Mouse (Mus musculus): ENCODE measurements around the gene Hoxc8.

The Hoxc8 gene

DNA sequence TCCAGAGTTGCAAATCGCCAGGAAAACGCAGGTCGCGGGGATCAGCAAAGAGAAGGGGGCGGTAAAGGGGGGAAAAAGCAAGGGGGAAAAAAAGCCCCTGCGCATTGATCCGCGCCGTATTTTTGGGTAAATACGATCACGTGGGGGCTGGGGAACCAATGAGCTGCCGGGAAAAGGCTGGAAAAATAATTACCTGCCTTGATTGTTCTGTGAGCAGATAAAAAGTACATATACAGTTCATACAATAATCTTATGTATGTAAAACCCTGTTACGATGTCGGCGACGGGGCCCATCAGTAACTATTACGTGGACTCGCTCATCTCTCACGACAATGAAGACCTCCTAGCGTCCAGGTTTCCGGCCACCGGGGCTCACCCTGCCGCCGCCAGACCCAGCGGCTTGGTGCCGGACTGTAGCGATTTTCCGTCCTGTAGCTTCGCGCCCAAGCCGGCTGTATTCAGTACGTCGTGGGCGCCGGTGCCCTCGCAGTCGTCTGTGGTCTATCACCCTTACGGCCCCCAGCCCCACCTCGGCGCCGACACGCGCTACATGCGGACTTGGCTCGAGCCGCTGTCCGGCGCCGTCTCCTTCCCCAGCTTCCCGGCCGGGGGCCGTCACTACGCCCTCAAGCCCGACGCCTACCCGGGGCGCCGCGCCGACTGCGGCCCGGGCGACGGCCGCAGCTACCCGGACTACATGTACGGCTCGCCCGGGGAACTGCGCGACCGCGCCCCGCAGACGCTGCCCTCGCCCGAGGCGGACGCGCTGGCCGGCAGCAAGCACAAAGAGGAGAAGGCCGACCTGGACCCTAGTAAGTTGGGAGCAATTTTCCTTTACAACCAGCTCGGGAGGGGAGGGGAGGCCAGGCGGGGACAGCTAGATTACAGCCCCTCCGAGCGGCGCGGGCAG is 8.8 kb upstream of the Hoxc8 start:
- DNase-seq (ENCODE audit: low spot score in 2 of 2): no peak

DNA sequence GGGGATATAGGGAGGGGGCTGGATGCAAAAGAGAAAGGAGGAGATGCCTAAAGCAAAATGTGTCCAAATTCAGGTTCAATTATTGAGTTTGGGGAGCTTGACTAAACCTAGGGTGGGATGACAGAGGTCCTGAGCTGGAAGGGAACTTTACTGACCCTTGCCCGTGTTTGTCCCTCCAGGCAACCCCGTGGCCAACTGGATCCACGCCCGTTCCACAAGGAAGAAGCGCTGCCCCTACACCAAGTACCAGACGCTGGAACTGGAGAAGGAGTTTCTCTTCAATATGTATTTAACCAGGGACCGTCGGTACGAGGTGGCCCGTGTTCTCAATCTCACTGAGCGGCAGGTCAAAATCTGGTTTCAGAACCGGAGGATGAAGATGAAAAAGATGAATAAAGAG is 6.7 kb upstream of the Hoxc8 start:
- no peak for DNase-seq (ENCODE audit: low spot score in 2 of 2)

DNA sequence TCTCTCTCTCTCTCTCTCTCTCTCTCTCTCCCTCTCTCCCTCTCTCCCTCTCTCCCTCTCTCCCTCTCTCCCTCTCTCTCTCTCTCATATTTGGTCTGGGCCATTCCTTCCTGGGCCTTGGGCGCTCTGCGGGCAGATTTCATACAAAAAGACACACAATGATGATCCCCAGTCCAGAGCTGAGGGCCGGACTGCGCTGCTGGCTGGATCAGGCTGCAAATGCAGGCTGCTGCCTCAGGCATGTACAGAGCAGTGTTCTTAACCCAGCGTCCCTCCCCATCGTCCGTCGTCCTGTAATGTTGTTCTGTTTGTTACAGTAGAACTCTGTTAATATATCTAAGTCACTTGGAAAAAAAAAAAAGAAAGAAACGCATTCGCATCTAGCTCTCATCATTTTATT is 5.9 kb upstream of the Hoxc8 start:
- no peak for DNase-seq (ENCODE audit: low spot score in 2 of 2)

DNA sequence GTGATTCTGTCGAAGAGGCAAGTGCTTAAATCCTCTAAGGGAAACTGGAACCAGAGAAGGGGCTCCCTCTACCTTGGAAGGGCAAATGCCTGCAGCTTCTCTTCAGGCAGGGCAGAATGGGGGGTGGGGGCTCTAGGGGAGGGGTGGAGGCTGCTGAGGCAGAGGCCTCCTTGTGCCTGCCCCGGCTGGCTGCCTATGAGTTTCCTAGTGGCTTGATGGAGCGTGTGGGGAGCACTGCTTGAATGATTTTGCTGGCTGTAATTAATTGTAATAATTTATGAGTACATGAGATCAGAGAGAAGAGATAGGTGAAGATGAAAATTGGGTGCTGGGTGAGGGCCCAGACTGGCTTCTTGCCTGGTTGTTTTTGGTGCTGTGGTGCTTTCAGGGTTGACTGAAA is 5.5 kb upstream of the Hoxc8 start:
- no peak for DNase-seq (ENCODE audit: low spot score in 2 of 2)

DNA sequence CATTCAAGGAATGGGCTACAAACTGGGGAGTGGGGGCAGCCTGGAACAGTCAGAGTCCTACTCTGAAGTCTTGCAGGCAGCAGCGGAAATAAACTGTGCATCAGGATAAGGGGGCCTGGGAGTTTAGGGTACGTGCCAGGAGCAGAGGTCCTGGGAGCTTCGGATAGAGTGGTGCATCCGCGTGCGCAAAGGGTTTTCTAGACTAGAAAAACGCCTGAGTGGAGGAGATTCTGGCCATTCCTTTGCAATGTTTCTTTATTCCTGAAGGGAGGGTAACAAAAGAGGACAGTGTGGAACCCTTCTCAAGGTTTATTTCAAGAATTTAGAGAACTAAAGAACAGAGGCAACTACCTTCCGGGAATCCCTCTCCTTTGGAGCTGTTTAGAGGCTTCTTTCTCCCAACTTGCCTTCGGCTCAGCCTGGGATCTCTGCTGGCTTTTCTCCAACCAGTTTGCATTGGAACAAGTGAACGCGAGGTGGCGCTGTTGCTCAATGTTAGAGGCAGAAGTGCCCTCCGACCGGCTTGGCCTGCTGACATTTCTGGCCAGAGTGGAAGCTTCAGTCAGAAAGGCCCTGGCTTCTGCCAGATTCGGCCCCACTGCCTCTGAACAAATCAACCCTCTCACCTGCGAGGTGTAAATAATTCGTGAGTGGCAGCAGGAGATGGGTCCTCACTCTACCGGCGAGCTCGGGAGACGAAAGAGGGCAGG is 3.1 kb upstream of the Hoxc8 start:
- peak; percentile 81 to 93 for DNase-seq (ENCODE audit: low spot score in 2 of 2)

DNA sequence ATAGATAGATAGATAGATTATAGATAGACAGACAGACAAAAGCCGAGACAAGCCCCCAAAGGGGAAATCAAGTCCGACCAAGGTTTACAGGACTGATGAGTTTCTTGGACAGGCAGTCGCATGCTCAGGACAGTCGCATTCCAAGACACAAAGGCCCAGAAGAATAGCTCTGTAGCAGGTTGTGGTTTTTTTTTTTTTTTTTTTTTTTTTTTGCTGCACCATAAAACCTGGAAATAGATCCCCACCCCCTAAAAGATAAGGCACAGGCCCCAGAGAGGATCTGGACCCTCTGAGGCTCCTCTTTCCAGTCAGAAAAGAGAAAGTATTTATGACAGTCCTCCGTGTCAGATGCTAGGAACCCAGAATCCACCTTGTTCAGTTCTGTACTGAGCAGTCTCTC is 2.3 kb upstream of the Hoxc8 start:
- DNase-seq (ENCODE audit: low spot score in 2 of 2): no peak

DNA sequence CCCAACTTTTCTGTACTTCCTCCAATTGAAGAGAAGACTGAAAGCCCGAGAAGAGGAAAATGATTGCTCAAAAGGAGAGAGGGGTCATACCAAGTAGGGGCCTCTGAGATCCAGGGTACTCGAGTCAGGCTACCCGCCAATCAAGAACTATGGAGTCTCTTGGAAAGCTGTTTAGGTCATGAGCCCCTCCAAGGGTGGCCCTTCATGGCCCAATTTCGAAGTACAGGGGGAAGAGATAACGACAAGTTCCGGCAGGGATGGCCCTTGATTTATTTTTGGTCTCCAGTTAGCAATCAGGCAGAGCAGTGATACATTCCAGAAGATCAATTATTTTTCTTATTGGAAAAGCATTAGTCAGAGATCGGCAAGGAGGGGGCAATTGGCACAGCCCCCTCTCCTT is 1.4 kb downstream of the Hoxc8 start:
- no peak for DNase-seq (ENCODE audit: low spot score in 2 of 2)

DNA sequence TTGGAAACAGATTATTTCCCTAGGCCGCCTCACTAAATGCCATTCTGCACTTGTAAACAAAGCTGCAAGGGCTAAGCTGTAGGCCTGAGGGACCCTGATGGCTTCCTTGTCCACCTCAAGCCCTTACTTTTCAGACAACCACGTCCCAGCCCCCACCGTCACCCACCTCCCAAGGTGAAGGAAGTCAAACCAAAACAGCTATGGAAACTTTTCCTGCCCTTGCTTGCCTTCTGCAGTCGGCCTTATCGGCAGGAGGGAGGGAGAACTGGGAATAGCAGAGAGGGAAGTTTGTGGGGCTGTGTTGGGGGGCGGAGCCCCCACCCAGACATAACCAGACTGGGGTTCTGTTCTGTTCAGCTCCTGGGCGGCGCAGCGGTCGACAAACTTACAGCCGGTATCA is 1.8 kb downstream of the Hoxc8 start:
- DNase-seq (ENCODE audit: low spot score in 2 of 2): no peak

DNA sequence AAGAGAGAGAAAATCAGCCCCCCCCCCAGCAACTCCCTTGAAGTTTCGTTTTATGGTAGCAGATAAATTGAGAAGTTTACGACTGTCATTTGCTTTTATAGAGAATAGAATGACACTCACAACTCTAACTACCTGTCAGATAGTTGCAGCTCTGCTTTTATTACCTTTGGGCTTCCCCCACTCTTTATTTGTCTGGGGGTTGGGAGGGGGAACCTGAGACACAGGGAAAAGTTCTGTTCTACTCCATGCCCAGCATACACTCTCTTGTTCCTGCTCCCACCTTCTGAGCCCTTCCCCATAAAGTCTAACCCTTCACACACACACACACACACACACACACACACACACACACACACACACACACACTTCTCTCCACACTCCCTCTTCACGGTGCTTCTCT is 2.5 kb downstream of the Hoxc8 start:
- no peak for DNase-seq (ENCODE audit: low spot score in 2 of 2)

DNA sequence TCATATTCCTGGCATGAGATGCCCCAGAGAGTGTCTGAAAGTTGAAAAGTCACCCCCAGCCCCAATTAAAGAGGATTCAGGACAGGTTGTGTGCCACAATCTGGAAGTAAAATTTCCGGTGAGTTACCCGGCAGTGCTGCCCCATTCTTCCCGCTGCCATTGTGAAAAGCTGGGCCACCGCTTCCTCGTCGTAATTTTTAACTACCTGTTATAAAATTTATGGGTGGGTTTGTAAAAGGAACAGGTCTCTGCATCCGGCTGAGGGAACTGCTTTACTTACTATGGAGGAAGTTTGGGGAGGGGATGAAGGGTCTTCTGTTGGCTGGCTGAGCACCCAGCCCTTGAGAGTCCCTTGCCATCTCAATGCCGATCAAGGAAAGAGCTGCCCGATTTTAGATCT is 6.1 kb downstream of the Hoxc8 start:
- DNase-seq (ENCODE audit: low spot score in 2 of 2): no peak

DNA sequence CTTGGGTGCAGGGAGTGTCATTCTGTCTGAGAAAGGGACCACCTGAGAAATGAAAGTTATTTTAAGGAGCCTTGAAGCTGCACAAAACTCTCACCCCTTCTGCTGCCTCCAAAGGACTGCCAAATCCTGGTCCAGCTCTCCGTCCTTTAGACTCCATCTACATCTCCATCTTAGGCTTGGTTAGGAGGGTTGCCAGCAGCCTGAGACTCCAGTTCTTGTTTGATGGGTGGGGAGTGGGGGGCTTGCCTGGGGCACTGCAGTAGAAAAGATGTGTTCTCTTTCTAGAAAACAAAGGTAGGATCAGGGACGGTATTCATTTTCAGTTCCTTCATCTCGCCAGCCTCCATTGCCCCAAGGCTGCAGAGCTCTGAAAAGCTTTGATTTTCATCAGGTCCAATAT is 7.0 kb downstream of the Hoxc8 start:
- DNase-seq (ENCODE audit: low spot score in 2 of 2): no peak

DNA sequence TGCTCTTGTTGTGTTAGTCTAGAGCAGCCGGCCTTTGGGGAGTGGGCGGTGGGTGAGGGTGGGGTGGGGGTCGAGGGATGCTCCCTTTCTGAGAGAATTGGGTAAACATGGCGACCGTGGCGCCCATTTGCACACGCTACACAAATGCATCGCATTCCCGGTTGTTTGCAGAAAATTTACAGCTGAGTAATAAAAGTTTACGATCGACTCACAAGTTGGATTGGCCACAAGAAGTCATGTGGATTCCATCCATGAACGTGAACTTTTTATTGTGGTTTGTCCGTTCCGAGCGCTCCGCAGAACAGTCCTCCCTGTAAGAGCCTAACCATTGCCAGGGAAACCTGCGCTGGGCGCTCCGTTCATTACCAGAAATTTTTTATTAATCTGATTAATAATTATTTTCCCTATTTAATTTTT is 7.5 kb downstream of the Hoxc8 start, which contains the start of gene Hoxc6:
Gene Hoxc6, plus strand, starts transcription at position 319 of the 417 bp plus-strand sequence.
- no peak for DNase-seq (ENCODE audit: low spot score in 2 of 2)

DNA sequence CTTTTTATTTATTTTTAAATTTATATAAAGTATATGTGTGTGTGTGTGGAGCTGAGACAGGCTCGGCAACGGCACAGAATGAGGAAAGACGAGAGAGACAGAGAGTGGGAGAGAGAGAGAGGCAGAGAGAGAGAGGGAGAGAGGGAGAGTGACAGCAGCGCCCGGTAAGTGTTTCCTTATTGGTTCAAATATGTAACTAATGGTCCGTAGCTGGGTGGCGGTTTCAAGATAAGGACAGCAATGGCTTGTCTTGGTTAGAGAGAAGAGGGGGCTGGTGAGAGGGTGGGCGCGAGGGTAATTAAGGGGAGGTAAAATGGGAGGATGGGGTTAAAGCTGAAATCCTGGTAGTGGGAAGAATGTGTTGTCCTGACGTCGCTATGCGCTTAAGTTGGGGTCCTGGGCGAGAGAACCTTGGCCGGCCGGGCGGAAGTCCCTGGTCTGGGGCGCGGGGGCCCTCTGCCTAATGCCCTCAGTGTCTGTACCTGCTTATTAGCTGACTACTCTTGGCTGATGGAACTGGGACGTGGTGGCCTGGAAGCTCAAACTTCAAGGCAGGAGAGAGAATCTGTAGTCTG is 8.3 kb downstream of the Hoxc8 start:
- no peak for DNase-seq (ENCODE audit: low spot score in 2 of 2)

DNA sequence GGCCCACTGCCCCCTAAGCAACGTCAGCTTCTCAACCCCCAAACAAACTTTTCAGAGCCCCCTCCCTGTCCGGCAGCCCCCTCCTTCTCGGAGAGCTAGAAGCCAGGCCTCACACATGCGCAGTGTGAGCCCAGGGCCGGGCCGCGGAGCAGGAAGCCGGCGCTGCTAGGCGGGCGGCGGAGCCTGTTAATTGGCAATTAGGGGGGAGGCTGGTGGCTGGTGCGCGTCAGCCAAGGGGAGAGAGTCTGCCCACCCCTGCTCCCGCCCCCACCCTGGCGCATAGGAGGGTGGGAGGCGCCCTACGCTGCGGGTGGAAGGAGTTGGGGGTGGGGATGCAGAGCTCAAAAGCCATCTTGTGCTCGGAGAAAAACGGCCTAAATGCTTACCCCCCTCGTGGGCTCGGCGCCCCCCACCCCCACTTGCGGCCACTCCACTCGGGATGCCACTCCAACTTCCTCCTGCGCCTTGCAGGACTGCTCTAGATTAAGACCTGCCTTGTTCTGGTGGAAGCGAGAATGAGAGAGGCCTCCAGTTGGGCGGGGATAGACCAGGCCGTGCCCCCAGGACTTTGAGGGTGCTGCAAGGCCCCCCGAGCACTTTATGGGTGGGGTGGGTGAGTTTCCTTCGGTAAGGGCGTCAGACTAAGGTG is 8.9 kb downstream of the Hoxc8 start:
- DNase-seq (ENCODE audit: low spot score in 2 of 2): peak in 1 of 2 experiments; percentile 74

DNA sequence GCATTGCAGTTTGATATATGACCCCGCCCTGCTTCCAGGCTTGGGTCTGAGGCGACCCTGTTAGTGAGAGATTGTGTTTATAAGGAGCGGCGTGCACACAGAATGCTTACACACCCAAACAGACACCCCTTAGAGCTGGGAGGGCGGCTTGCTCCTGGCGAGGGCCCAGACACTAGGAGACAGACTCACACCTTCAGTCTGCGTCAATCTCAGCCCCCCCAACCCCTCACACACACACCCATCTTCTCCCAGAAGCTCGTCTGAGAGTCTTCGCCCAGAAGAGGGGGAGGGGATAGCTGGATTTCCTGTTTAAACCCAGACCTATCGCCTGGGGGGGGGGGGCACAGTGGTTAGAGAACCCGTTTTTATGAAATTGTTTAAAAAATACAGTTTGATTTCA is 9.5 kb downstream of the Hoxc8 start:
- DNase-seq (ENCODE audit: low spot score in 2 of 2): no peak

DNA sequence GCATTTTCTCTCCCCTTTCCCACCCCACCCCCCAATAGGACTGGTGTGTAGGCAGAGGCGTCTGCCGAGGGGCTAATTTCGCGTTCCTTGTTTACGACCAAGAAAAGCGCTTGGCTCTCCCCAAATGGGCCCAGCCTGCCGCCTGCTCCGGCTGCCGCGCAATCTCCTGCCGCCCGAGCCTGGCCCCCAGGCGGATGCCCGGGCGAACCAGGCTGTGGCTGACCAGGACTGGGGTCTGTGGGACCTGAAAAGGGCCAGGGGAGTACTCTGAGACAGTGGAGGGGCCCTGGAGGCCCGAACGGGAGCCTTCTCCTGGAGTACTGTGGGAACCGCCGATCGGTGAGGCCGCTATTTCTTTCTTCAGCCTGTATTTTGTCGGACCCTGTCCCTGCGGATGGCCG is 10.1 kb downstream of the Hoxc8 start:
- DNase-seq (ENCODE audit: low spot score in 2 of 2): no peak

DNA sequence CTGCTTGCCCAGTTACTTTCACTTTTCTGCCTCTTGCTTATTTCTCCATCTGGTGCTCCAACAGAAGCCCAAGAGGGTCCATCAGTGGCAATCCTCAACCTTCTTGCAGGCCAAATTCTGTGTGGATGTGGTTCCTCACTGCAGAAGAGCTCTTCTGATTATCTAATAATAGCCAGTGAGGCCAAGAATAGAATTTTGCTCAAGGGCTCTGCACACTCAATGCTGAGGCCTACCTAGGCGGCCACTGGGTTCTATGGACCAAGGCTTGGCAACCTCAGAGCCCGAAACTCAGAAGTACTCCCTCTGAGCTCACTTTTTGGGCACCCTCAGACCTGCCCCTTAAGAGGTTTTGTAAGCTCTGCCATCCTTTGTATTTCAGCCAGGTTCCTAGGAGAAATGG is 11.0 kb downstream of the Hoxc8 start:
- DNase-seq (ENCODE audit: low spot score in 2 of 2): no peak

DNA sequence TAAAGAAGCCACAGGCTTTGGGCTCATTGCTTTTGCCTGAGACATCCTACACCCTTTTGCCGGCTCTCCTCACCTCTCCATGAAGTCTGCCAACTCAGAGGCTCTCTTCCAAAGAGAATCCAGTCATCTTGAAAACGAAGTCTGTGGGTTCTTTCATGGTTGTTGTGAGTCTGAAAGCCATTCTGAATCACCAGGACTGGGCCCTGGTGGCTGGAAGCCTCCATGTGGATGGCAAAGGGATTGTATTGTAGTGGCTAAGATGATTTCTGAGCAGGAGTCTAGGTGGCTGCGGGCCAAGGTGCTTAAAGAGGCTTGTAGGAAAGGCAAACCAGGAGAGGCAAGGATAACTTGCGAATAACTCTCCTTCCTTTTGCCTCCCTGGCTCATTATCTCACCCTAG is 11.7 kb downstream of the Hoxc8 start:
- DNase-seq (ENCODE audit: low spot score in 2 of 2): no peak

DNA sequence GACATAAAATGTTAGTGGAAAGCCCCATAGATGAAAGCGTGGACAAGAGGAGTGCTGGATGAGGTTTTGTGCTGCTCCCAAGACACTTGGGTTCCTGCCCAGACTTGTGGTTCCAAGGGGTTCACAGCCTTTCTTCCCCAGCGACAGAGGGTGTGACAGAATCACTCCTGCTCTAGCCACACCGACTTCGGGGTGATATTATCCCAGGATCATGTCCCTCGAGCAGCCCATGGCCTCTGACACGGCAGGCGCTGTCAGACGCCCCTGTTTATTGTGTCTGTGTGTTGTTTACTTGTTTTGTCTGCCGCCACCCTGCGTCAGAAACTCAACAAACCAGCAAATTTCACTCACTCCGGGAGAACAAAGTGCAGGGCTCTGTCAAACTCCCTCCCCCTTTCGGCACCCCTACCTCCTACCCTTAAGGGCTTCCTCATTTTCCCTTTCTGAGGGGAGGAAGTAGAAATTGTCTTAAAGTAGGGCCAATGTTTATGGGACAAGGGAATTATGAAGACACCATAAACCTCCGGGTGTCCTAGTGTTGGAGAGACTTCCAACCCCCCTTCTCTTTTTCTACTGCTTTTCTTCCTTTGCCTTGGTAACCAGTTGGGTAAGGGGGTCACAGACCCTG is 12.5 kb downstream of the Hoxc8 start:
- DNase-seq (ENCODE audit: low spot score in 2 of 2): no peak

DNA sequence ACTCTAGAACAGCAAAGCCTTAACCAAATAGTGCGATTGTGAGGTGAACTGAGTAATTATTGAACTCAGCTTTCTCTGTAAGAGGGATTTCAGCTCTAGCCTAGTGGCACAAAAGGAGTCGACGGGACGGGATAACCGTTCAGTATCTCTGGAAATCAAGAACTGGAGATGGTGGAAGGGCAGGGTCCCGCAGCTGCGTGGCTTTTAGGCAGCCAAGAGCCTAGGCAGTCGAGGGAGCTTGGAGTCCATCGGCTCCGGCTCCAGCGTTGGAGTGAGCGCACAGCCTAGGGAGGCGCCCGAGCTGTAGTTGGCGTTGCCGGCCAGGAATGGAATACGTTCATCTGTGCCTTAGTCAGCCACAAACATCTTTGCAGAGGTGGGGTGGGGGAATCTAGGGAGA is 14.9 kb downstream of the Hoxc8 start:
- no peak for DNase-seq (ENCODE audit: low spot score in 2 of 2)

DNA sequence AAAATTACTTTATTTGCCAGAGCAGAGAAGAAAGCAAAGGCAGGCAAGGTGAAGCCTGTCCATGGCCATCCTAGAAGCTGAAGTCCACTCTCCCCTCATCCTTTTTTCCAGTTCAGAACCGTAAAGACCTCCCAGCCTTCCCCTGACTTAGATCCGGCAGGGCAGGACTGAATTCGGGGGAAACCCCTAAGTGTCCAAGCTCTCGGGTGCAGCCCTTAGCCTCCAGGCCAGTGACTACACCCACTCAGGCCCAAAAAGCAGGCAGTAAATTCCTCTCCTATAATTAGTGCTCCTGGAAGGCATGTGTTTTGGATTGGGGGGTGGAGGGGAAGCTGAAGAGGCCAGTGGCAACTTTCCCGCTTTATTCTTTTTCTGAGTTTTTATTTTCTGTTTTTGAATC is 15.4 kb downstream of the Hoxc8 start:
- no peak for DNase-seq (ENCODE audit: low spot score in 2 of 2)

DNA sequence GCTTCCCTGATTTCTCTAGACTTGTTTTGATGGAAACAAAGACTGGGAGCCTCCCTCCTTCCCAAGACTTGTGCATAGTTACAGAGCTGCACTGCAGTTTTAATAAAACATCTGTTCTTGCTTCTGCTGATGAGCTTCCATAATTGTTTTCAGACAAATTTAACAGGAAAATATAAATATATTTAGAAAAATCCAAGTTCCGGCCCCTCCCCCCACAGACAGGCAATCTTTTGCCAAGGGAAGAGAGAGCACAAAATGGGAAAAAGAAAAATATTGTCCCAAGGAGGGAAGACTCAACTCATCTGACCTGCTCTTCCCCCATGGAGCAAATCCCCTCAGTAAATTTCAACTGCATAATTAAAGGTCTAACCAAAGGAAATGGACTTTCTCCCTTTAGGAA is 15.9 kb downstream of the Hoxc8 start:
- no peak for DNase-seq (ENCODE audit: low spot score in 2 of 2)

Data from urinary bladder, adult 18-20 months (tissue).